Mouse (Mus musculus) embryonic facial prominence, embryonic 10.5 days (tissue): ENCODE measurements at regions not wholly inside any gene's neighbourhood (a gene's known extent, or its start where the extent isn't known, plus 50 kb on each side); places are given as distances from the start of the nearest gene placed in this dataset.

ENCODE experiments used
- DNase-seq: peaks from one replicate; pipeline ENCODE4 v3.0.0-alpha.2; 2017; ENCODE audit warnings: low spot score
- H3K27ac ChIP-seq: fragments of 300-500 bp; sonication (generic); replicated peaks from 2 replicates; pipeline ENCODE4 v1.5.1; 2016; ENCODE audit warnings: mild to moderate bottlenecking
- H3K27me3 ChIP-seq: fragments of 300-500 bp; sonication (generic); replicated peaks from 2 replicates; pipeline ENCODE4 v1.6.1; 2016; ENCODE audit warnings: low read depth, mild to moderate bottlenecking; ENCODE audit not compliant: poor library complexity, severe bottlenecking
- H3K36me3 ChIP-seq: fragments of 300-500 bp; sonication (generic); replicated peaks from 2 replicates; pipeline ENCODE4 v1.6.1; 2016; ENCODE audit warnings: mild to moderate bottlenecking, moderate library complexity
- H3K4me1 ChIP-seq: fragments of 300-500 bp; sonication (generic); 2 replicates; pipeline ENCODE4 v1.6.1; 2016
- H3K4me3 ChIP-seq: fragments of 300-500 bp; sonication (generic); 2 replicates; pipeline ENCODE4 v1.5.1; 2016; ENCODE audit warnings: mild to moderate bottlenecking, moderate library complexity
- H3K9me3 ChIP-seq: fragments of 300-500 bp; sonication (generic); 2 replicates; pipeline ENCODE4 v1.6.1; 2016; ENCODE audit warnings: mild to moderate bottlenecking
- WGBS: fragments of 180-500 bp; shearing (Covaris S2); methylation state at CpG from one replicate; pipeline ENCODE4 v1.1.7; 2016; 5-methylcytosine and 5-hydroxymethylcytosine counted together

GRCm38 (mm10) chr16:85259838-85260237 is 86.3 kb upstream of the App start:
- H3K4me1 ChIP-seq, result 0 out of 2 replicates have a peak, but pooled peaks cover 4% of the 10 kb centered on the region
- no peak overlapping the region for H3K27ac ChIP-seq
- H3K27me3 ChIP-seq, result no peaks in the 10 kb centered on the region
- DNase-seq, result no peak
- WGBS, result 50% methylated on average over 4 of the region's 4 CpGs
- no peak overlapping the region for H3K4me3 ChIP-seq
- H3K9me3 ChIP-seq, result no peaks in the 10 kb centered on the region
- H3K36me3 ChIP-seq, result no peaks in the 10 kb centered on the region

- H3K9me3 ChIP-seq, result no peaks in the 10 kb centered on the region
- no peaks in the 10 kb centered on the region for H3K4me1 ChIP-seq
- no peaks in the 10 kb centered on the region for H3K36me3 ChIP-seq
- no peak overlapping the region for H3K4me3 ChIP-seq
- no peak for DNase-seq
- no peak overlapping the region for H3K27ac ChIP-seq
- WGBS, result 72% methylated on average over 1 of the region's 1 CpGs
- H3K27me3 ChIP-seq, result no peaks in the 10 kb centered on the region
These were observed 73.7 kb upstream of the App start for GRCm38 (mm10) chr16:85247301-85247700.

- DNase-seq, result no peak
- no peaks in the 10 kb centered on the region for H3K9me3 ChIP-seq
- WGBS, result 92% methylated on average over 1 of the region's 1 CpGs
- peaks cover 10% of the 10 kb centered on the region for H3K4me1 ChIP-seq
- no peak overlapping the region for H3K4me3 ChIP-seq
- H3K36me3 ChIP-seq, result no peaks in the 10 kb centered on the region
- H3K27ac ChIP-seq, result no peak overlapping the region
- no peaks in the 10 kb centered on the region for H3K27me3 ChIP-seq
These were observed 59.5 kb upstream of the App start for GRCm38 (mm10) chr16:85233037-85233436.

GRCm38 (mm10) chr16:85231908-85232467 is 58.4 kb upstream of the App start:
- Histone ChIP-seq H3K4me3 (no peak overlapping the region), H3K36me3 (no peaks in the 10 kb centered on the region), H3K27me3 (no peaks in the 10 kb centered on the region), H3K27ac (no peak overlapping the region), H3K4me1 (peaks cover 10% of the 10 kb centered on the region), H3K9me3 (no peaks in the 10 kb centered on the region)
- DNase-seq, result peak; percentile 10
- 46% methylated on average over 6 of the region's 6 CpGs for WGBS

GRCm38 (mm10) chr16:85231330-85231729 is 57.8 kb upstream of the App start:
- Histone ChIP-seq H3K4me1 (peaks cover 10% of the 10 kb centered on the region), H3K36me3 (no peaks in the 10 kb centered on the region), H3K4me3 (no peak overlapping the region), H3K9me3 (no peaks in the 10 kb centered on the region), H3K27ac (no peak overlapping the region), H3K27me3 (no peaks in the 10 kb centered on the region)
- DNase-seq, result no peak
- 48% methylated on average over 2 of the region's 2 CpGs for WGBS

- H3K27me3 ChIP-seq, result no peaks in the 10 kb centered on the region
These were observed 50.8 kb upstream of the App start for GRCm38 (mm10) chr16:85224325-85224724.

More at GRCm38 (mm10) chr16:85224325-85224724, 50.8 kb upstream of the App start:
- Histone ChIP-seq H3K9me3 (no peaks in the 10 kb centered on the region), H3K4me3 (no peak overlapping the region), H3K4me1 (no peaks in the 10 kb centered on the region), H3K36me3 (no peaks in the 10 kb centered on the region), H3K27ac (no peak overlapping the region)
- 88% methylated on average over 2 of the region's 2 CpGs for WGBS
- no peak for DNase-seq
